Comparison of ENCODE assay signal across 14 mouse cellular contexts in the genomic region with DNA sequence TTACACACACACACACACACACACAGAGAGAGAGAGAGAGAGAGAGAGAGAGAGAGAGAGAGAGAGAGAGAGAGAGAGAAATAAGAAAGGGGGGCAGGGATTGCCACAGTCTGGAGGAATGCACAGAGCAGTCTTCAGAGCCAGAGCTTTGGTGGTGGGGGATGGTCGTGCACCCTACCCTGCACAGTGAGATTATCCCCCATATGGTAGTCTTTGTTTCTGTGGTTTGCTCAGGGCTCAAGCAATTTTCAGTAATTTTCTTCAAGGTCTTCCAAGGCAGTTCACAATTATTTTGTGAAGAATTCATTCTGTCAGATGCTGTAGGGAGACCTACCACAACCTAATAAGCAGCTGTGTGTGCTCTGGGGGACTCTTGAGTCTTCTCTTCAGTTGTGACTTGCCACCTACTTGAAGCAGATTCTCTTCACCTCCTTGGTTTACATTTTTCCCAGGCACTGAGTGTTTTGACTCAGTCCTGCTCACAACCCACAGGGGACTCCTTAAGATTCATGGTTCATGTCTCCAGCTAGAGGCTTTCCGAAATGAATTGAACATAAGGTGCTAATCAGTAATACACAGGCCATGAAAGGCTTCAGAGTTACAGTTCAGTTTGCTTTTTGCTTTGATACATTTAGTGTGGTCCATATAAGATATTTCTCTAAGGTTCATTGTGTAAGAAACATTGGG. TPM values are rescaled to one million over a fixed set of nuclear protein-coding genes. Genes with fewer than 3 reads are reported as not detected.
DNase-seq lines count a peak whose midpoint lies in the region; ATAC-seq and TF ChIP-seq lines count a peak whose summit lies in the region.
"Had no signal": no experiment of that assay in that cellular context is flagged by ENCODE, and none has a peak within 500 bp of the region (broad histone marks: within the 10 kb centered on the region; RNA-seq: fewer than 3 reads in every experiment).

No protein-coding gene starts in this region.

- TF ChIP-seq POLR2A in lung, adult 2 months (IDR thresholded peaks at IDR 0.05; ENCODE audit: borderline replicate concordance, extremely low read depth, low read depth, low read length): no peak

- no peaks in the 10 kb centered on the region for H3K36me3 ChIP-seq in heart, embryonic 11.5 days (ENCODE audit: control insufficient read depth, insufficient read depth, low read length)
- H3K36me3 ChIP-seq in lung, embryonic 15.5 days: no peaks in the 10 kb centered on the region
- no peaks in the 10 kb centered on the region for H3K36me3 ChIP-seq in embryonic facial prominence, embryonic 13.5 days
- H3K36me3 ChIP-seq in limb, embryonic 15.5 days: no peaks in the 10 kb centered on the region
- H3K36me3 ChIP-seq: liver, embryonic 15.5 days; neural tube, embryonic 13.5 days had no signal

- H3K4me3 ChIP-seq in heart, embryonic 11.5 days (ENCODE audit: low read depth, low read length): no peak overlapping the region
- no peak overlapping the region for H3K4me3 ChIP-seq in lung, embryonic 15.5 days
- no peak overlapping the region for H3K4me3 ChIP-seq in lung, adult 2 months (replicated peaks; ENCODE audit: extremely low read depth, low read depth, low read length)
- no peak overlapping the region for H3K4me3 ChIP-seq in embryonic facial prominence, embryonic 13.5 days
- H3K4me3 ChIP-seq in limb, embryonic 15.5 days: no peak overlapping the region
- H3K4me3 ChIP-seq: left cerebral cortex, adult 2 months; liver, embryonic 15.5 days; megakaryocyte, embryonic 14.5 days; neural tube, embryonic 13.5 days had no signal

- no peaks in the 10 kb centered on the region for H3K4me1 ChIP-seq in heart, embryonic 11.5 days (ENCODE audit: control insufficient read depth, insufficient read depth, low read length)
- H3K4me1 ChIP-seq in lung, embryonic 15.5 days: 0 out of 2 replicates have a peak, but pooled peaks cover 13% of the 10 kb centered on the region
- 0 out of 2 replicates have a peak, but pooled peaks cover 3% of the 10 kb centered on the region for H3K4me1 ChIP-seq in lung, adult 2 months (ENCODE audit: control insufficient read depth, insufficient read depth, low read length)
- peaks cover 30% of the 10 kb centered on the region for H3K4me1 ChIP-seq in embryonic facial prominence, embryonic 13.5 days
- peaks cover 22% of the 10 kb centered on the region; the same call in 1 of the 2 replicates for H3K4me1 ChIP-seq in limb, embryonic 15.5 days
- H3K4me1 ChIP-seq: liver, embryonic 15.5 days; megakaryocyte, embryonic 14.5 days had no signal

- no peak for DNase-seq in heart, adult 9 months (ENCODE audit: low spot score in 2 of 2)
- DNase-seq in lung, adult 2 months: no peak
- no peak for DNase-seq in natural killer cell, adult 2 months (ENCODE audit: low spot score in 2 of 2)
- DNase-seq: cerebellum, postnatal 14 days; kidney, postnatal 10 days had no signal

- H3K9ac ChIP-seq in heart, embryonic 11.5 days (ENCODE audit: low read depth, low read length): no peak overlapping the region
- no peak overlapping the region for H3K9ac ChIP-seq in lung, embryonic 15.5 days
- no peak overlapping the region for H3K9ac ChIP-seq in embryonic facial prominence, embryonic 13.5 days
- no peak overlapping the region for H3K9ac ChIP-seq in limb, embryonic 15.5 days
- H3K9ac ChIP-seq: liver, embryonic 15.5 days; neural tube, embryonic 13.5 days had no signal

- no peaks in the 10 kb centered on the region for H3K9me3 ChIP-seq in heart, embryonic 11.5 days (replicated peaks; ENCODE audit: control insufficient read depth, low read length)
- H3K9me3 ChIP-seq in lung, embryonic 15.5 days: no peaks in the 10 kb centered on the region
- no peaks in the 10 kb centered on the region for H3K9me3 ChIP-seq in embryonic facial prominence, embryonic 13.5 days
- no peaks in the 10 kb centered on the region for H3K9me3 ChIP-seq in limb, embryonic 15.5 days
- H3K9me3 ChIP-seq: liver, embryonic 15.5 days; neural tube, embryonic 13.5 days had no signal

- WGBS in heart, embryonic 11.5 days (ENCODE audit: insufficient replicate concordance): 57% methylated on average over 2 of the region's 2 CpGs
- 39% methylated on average over 2 of the region's 2 CpGs for WGBS in lung, embryonic 15.5 days
- 61% methylated on average over 2 of the region's 2 CpGs for WGBS in lung, adult 2 months
- WGBS in embryonic facial prominence, embryonic 13.5 days: 16% methylated on average over 2 of the region's 2 CpGs
- 29% methylated on average over 2 of the region's 2 CpGs for WGBS in limb, embryonic 15.5 days

- 0 out of 2 replicates have a peak overlapping the region, but pooled peaks have one; percentile 29 for H3K27ac ChIP-seq in heart, embryonic 11.5 days (ENCODE audit: low read depth, low read length)
- H3K27ac ChIP-seq in lung, embryonic 15.5 days: peak overlapping the region; percentile 50; the same call in 1 of the 2 replicates
- peak overlapping the region; percentile 66 for H3K27ac ChIP-seq in embryonic facial prominence, embryonic 13.5 days
- H3K27ac ChIP-seq in limb, embryonic 15.5 days: peak overlapping the region; percentile 50
- H3K27ac ChIP-seq: left cerebral cortex, adult 2 months; liver, embryonic 15.5 days; neural tube, embryonic 13.5 days had no signal

- no peak for ATAC-seq in heart, embryonic 11.5 days (replicated peaks; ENCODE audit: insufficient number of reproducible peaks, low FRiP score, low TSS enrichment)
- ATAC-seq in lung, embryonic 15.5 days (ENCODE audit: borderline replicate concordance, extremely low read depth, low FRiP score, low TSS enrichment): no peak
- peak; percentile 86 for ATAC-seq in embryonic facial prominence, embryonic 13.5 days (ENCODE audit: insufficient number of reproducible peaks, insufficient read depth, low FRiP score, low TSS enrichment, low read depth)
- ATAC-seq in limb, embryonic 15.5 days (ENCODE audit: insufficient number of reproducible peaks, low FRiP score, low TSS enrichment, low read depth): peak; percentile 74; the same call in 1 of the 2 replicates
- no peak for ATAC-seq in erythroblast, adult 5-6 weeks (replicated peaks; ENCODE audit: low FRiP score, poor library complexity, severe bottlenecking)

- TF ChIP-seq CTCF in lung, adult 2 months (IDR thresholded peaks at IDR 0.05; ENCODE audit: insufficient read depth, low read length): no peak

- H3K4me2 ChIP-seq in heart, embryonic 11.5 days: no peak overlapping the region
- no peak overlapping the region for H3K4me2 ChIP-seq in lung, embryonic 15.5 days
- no peak overlapping the region for H3K4me2 ChIP-seq in embryonic facial prominence, embryonic 13.5 days
- H3K4me2 ChIP-seq in limb, embryonic 15.5 days: no peak overlapping the region
- H3K4me2 ChIP-seq: liver, embryonic 15.5 days; neural tube, embryonic 13.5 days had no signal

- H3K27me3 ChIP-seq in heart, embryonic 11.5 days (ENCODE audit: control insufficient read depth, insufficient read depth, low read length): no peaks in the 10 kb centered on the region
- H3K27me3 ChIP-seq in lung, embryonic 15.5 days: no peaks in the 10 kb centered on the region
- no peaks in the 10 kb centered on the region for H3K27me3 ChIP-seq in embryonic facial prominence, embryonic 13.5 days
- no peaks in the 10 kb centered on the region for H3K27me3 ChIP-seq in limb, embryonic 15.5 days
- H3K27me3 ChIP-seq: liver, embryonic 15.5 days; megakaryocyte, embryonic 14.5 days; neural tube, embryonic 13.5 days had no signal

RNA-seq across cellular contexts. Expression of a gene that starts 18.5 kb away (rescaled TPM):
- polyA plus RNA-seq in heart, embryonic 11.5 days (2014; fragmentation: Nextera tagmentation; extraction: Ambion mirVana): 37.3 and 38.2 TPM in 2 replicates
- 54.9 and 58.9 TPM in 2 replicates for polyA plus RNA-seq in lung, embryonic 15.5 days (2015; fragmentation: Nextera tagmentation; extraction: Ambion mirVana)
- polyA plus RNA-seq in lung, adult 2 months (2012; rRNA removed): 53.0 and 55.6 TPM in 2 replicates
- 51.5 and 55.0 TPM in 2 replicates for polyA plus RNA-seq in embryonic facial prominence, embryonic 13.5 days (2015; fragmentation: Nextera tagmentation; extraction: Ambion mirVana)
- 57.3 and 62.6 TPM in 2 replicates for polyA plus RNA-seq in limb, embryonic 15.5 days (2015; fragmentation: Nextera tagmentation; extraction: Ambion mirVana)
- 1.3 TPM in 1 of 2 replicates, not detected in the other for total RNA-seq in erythroblast, adult 5-6 weeks (2015; ENCODE audit: low replicate concordance)
- total RNA-seq in erythroblast, adult 5-6 weeks (2017; ENCODE audit: low replicate concordance): 0.26 TPM in 1 of 2 replicates, not detected in the other

Comparison
In these comparisons a context has a peak if more than half of its experiments do, and no peak if none do; other contexts are left out.
1. ATAC-seq: peak in embryonic facial prominence, embryonic 13.5 days (single experiment) and limb, embryonic 15.5 days (single experiment); none in heart, embryonic 11.5 days (single experiment), lung, embryonic 15.5 days (single experiment) and erythroblast, adult 5-6 weeks (single experiment).
2. Peak in every context shown above with its lines, with median percentiles within 50 percentile points of each other: H3K27ac ChIP-seq.